Mouse (Mus musculus) macrophage (primary cell): ENCODE measurements around the gene Gskip. TPM values are rescaled to one million over a fixed set of nuclear protein-coding genes. Genes with fewer than 3 reads are reported as not detected.

ENCODE experiments used
- H3K27ac ChIP-seq: fragments of 350-480 bp; formaldehyde crosslinking; 2 replicates; pipeline ENCODE4 v1.9.0; 2021
- H3K36me3 ChIP-seq: fragments of 350-480 bp; formaldehyde crosslinking; 2 replicates; pipeline ENCODE4 v1.9.0; 2021; ENCODE audit errors: inconsistent target
- H3K4me3 ChIP-seq: fragments of 350-480 bp; formaldehyde crosslinking; 2 replicates; pipeline ENCODE4 v1.9.0; 2021; ENCODE audit errors: inconsistent target
- H3K79me2 ChIP-seq: fragments of 350-480 bp; formaldehyde crosslinking; 2 replicates; pipeline ENCODE4 v1.9.0; 2021; ENCODE audit errors: inconsistent target
- WGBS: methylation state at CpG from one replicate; pipeline ENCODE4 v1.1.7; 2026; ENCODE audit warnings: inconsistent platforms; ENCODE audit not compliant: missing documents; 5-methylcytosine and 5-hydroxymethylcytosine counted together
- polyA plus RNA-seq: library from polyadenylated mRNA; stranded (reverse); fragments of 250-400 nt; gene quantifications from 3 replicates; pipeline ENCODE4 v1.2.4, GENCODE M21; 2018; ENCODE audit warnings: inconsistent platforms

Gskip gene
- polyA plus RNA-seq, 1 experiment from 2014 or later = 14.1 TPM

- 96% methylated on average over 7 of the region's 7 CpGs for WGBS
- H3K4me3 ChIP-seq = no peak overlapping the region
- H3K79me2 ChIP-seq = no peaks in the 10 kb centered on the region; the same call in 1 of the 2 replicates
- peaks cover 13% of the 10 kb centered on the region; the same call in 1 of the 2 replicates for H3K36me3 ChIP-seq
- H3K27ac ChIP-seq = no peak overlapping the region
These were observed 11.2 kb downstream of the Gskip start for GRCm38 (mm10) chr12:105695848-105696247.

GRCm38 (mm10) chr12:105697104-105697780 lies 12.6 kb downstream of the Gskip start:
- WGBS = 94% methylated on average over 8 of the region's 8 CpGs
- Histone ChIP-seq H3K4me3 (no peak overlapping the region), H3K79me2 (no peaks in the 10 kb centered on the region; the same call in 1 of the 2 replicates), H3K27ac (no peak overlapping the region), H3K36me3 (peaks cover 13% of the 10 kb centered on the region; the same call in 1 of the 2 replicates)

DNA sequence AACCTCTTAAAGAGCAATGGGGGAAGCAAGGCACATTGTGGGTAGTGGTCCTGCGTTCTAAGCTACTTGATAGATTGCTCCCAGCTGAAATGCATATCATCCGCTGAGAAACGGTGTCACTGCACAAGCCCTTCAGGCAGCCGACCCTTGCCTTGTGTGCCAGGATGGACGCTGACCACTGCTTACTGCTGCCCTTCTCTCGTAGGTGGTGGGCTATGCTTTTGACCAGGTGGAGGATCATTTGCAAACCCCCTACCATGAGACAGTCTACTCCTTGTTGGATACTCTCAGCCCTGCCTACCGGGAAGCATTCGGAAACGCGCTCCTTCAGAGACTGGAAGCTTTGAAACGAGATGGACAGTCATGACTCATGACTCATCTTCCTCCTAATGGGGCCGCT lies 15.8 kb downstream of the Gskip start:
- Histone ChIP-seq H3K27ac (no peak overlapping the region), H3K79me2 (no peaks in the 10 kb centered on the region; the same call in 1 of the 2 replicates), H3K36me3 (peaks cover 13% of the 10 kb centered on the region; the same call in 1 of the 2 replicates), H3K4me3 (no peak overlapping the region)
- 92% methylated on average over 12 of the region's 12 CpGs for WGBS

DNA sequence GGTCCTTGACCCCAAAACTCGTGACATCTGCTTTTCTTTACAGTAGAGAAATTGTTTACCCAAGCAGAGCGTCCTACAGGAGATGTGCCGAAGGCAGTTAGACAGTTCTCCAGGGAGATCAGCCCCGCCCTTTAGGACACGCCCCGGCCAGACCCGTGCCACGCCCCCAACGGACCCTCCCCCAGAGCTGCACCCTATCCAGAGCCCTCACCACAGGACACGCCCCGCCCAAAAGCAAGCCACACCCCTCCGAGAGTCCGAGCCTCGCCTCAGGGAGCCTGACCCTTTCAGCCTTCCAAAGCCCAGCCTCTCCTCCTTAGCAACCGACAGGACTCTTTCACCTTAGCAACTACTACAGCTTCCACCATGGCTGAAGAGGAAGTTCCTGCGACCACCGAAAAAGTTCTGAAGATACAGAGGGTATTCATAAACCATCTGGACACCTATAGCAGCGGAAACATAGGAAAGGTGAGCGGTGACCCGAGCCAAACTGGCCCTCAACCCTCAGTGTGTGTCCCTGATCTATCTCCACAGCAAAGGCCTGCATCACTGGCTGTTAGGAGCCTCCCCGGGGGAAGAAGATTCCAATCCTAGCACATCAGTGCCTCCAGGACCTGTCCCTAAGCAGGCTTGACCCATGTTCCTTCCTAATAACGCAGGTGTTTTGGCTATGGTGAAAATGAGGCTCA lies 21.3 kb downstream of the Gskip start, which contains the start of gene Ak7:
Gene Ak7, plus strand, starts transcription at position 178 of the 689 bp plus-strand sequence.
- no peak within 1 kb of the TSS for H3K27ac ChIP-seq
- H3K79me2 ChIP-seq = no peaks in the 10 kb centered on the region
- peaks cover 6% of the 10 kb centered on the region; the same call in 1 of the 2 replicates for H3K36me3 ChIP-seq
- 18% methylated on average over 22 of the region's 22 CpGs for WGBS
- no peak within 1 kb of the TSS for H3K4me3 ChIP-seq

GRCm38 (mm10) chr12:105718616-105719015 lies 34.0 kb downstream of the Gskip start:
- Histone ChIP-seq H3K27ac (no peak overlapping the region), H3K36me3 (no peaks in the 10 kb centered on the region), H3K4me3 (no peak overlapping the region), H3K79me2 (no peaks in the 10 kb centered on the region)
- WGBS = 47% methylated on average over 17 of the region's 17 CpGs

- H3K27ac ChIP-seq = no peak overlapping the region
- H3K36me3 ChIP-seq = no peaks in the 10 kb centered on the region
- 59% methylated on average over 3 of the region's 3 CpGs for WGBS
- no peaks in the 10 kb centered on the region for H3K79me2 ChIP-seq
- no peak overlapping the region for H3K4me3 ChIP-seq
These were observed 35.6 kb downstream of the Gskip start for GRCm38 (mm10) chr12:105720196-105720595.

GRCm38 (mm10) chr12:105721452-105722132 lies 37.0 kb downstream of the Gskip start:
- H3K27ac ChIP-seq = no peak overlapping the region
- no peaks in the 10 kb centered on the region for H3K36me3 ChIP-seq
- WGBS = 71% methylated on average over 14 of the region's 14 CpGs
- no peak overlapping the region for H3K4me3 ChIP-seq
- H3K79me2 ChIP-seq = no peaks in the 10 kb centered on the region

DNA sequence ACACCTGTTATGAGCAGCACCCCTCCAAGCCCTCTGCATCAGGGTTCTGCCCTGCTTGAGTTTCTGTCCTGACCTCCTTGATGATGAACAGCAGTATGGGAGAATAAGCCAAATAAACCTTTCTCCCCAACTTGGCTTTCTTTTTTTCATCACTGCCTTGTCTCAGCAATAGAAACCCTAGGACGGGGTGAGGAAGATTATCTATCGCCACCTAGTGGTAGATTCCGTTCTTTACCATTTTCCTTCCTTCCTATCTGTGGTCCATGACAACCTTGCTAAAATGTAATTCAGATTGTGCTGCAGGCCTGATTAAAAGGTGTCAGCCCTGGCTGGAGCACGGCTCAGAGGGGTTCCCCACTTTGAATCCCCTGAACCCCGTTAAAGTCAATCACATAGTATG lies 38.0 kb downstream of the Gskip start:
- Histone ChIP-seq H3K27ac (no peak overlapping the region), H3K4me3 (no peak overlapping the region), H3K36me3 (no peaks in the 10 kb centered on the region), H3K79me2 (no peaks in the 10 kb centered on the region)
- 4% methylated on average over 5 of the region's 5 CpGs for WGBS

DNA sequence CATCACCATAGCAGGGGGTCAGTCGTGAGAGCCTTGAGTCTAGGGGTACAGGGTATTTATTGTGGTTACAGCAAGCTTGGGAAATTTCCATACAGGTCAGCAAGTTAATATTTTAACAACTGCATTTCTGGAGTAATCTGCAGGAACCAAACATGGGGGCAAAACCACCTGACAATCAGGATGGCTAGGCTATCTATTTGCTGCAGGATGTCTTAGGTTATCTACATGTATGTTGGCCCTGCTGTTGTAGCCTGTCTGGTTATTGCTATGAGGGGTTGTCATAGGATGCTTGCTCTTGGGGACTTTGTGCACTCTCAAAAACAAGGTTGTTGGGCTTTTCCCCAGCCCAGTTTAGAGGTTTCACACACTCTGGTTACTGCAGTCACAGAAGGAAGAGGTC lies 40.0 kb downstream of the Gskip start:
- Histone ChIP-seq H3K4me3 (no peak overlapping the region), H3K36me3 (no peaks in the 10 kb centered on the region), H3K27ac (no peak overlapping the region), H3K79me2 (no peaks in the 10 kb centered on the region)
- WGBS = 27% methylated on average over 1 of the region's 1 CpGs

- H3K27ac ChIP-seq = no peak overlapping the region
These were observed 41.1 kb downstream of the Gskip start for GRCm38 (mm10) chr12:105725736-105726135.

GRCm38 (mm10) chr12:105727268-105727667 lies 42.6 kb downstream of the Gskip start:
- H3K27ac ChIP-seq = no peak overlapping the region

More at GRCm38 (mm10) chr12:105725736-105726135, 41.1 kb downstream of the Gskip start:
- Histone ChIP-seq H3K4me3 (no peak overlapping the region), H3K36me3 (no peaks in the 10 kb centered on the region), H3K79me2 (no peaks in the 10 kb centered on the region)
- WGBS = 87% methylated on average over 13 of the region's 13 CpGs

DNA sequence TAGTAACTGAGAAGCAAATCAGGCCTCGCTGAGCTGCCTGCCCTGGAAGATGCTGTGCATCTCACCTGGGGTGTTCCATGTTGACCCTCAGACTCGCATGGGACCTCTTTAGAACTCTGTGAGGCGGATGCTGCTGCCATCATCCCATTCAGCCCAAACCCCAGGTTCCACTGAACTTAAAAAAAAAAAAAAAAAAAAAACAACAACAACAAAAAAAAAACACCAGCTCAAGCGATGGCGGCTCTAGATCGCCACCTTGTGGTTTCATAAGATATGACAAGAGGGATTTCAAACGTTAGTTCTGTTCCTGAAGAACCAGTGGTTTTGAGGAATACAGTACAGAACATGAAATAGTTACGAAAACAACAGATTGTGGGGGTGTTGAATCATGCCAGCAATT lies 43.3 kb downstream of the Gskip start:
- no peak overlapping the region for H3K27ac ChIP-seq
- no peaks in the 10 kb centered on the region for H3K79me2 ChIP-seq
- WGBS = 37% methylated on average over 8 of the region's 8 CpGs
- no peaks in the 10 kb centered on the region for H3K36me3 ChIP-seq
- H3K4me3 ChIP-seq = no peak overlapping the region

More at GRCm38 (mm10) chr12:105727268-105727667, 42.6 kb downstream of the Gskip start:
- WGBS = 43% methylated on average over 2 of the region's 3 CpGs
- Histone ChIP-seq H3K4me3 (no peak overlapping the region), H3K36me3 (no peaks in the 10 kb centered on the region), H3K79me2 (no peaks in the 10 kb centered on the region)

DNA sequence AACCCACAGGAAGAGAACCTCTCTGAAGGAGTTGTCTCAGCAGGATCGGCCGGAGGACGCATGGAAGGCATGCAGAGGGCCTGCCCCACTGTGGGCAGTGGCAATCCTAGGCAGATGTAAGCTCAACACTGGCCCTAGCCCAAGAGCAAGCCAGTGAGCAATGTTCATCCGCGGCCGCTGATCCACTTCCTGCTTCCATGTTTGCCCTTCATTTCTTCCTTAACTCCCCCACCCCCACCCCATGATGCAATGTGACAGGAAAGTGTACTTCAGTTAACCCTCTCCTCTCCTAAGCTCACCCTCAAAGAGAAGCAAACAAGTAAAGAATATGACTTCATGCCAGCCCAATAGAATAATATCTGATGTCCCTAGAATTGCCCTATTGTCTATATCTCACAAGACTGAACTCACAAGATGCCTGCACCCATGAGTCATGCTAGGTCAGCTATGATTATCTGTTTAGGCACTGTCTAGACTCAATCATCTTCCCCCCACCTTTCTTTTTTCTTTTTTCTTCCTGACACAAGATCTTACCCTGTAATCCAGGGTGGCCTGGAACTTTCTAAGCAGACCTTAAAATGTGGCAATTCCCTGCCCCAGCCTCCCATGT lies 46.3 kb downstream of the Gskip start:
- 60% methylated on average over 6 of the region's 6 CpGs for WGBS
- Histone ChIP-seq H3K4me3 (no peak overlapping the region), H3K79me2 (no peaks in the 10 kb centered on the region), H3K27ac (no peak overlapping the region), H3K36me3 (no peaks in the 10 kb centered on the region)

DNA sequence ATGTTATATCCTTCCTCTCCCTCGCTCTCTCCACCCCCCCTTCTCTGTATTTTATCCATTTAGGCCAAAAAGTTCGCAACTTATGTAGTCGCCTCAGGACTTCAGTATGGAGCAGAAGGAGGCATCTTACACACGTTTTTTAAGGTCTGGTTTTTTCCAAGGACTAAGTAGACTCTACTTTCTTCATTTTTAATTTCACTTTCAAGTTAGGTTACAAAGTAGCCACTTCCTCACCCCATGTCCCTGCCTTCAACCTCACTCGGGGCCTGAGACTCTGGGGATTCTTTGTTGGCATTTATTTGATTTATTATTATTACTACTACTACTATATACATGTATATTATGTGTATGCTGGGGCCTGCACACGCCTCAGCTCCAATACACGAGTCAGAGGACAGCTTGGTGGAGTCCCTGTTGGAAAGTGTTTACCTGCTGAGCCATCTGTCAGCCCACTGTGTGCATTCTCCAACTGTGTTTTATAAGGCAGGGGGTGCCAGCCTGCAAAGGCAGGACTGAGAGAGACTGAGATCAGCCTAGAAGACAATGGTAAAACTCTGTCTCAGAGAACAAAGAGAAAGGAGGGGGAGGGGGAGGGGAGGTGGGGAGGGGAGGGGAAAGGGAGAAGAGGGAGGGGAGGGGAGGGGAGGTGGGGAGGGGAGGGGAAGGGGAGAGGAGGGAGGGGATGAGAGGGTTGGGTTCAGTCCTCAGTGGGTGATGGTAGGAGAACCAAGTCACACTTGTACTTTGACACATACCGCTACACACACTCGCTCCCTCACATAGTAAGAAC lies 48.9 kb downstream of the Gskip start:
- 45% methylated on average over 7 of the region's 9 CpGs for WGBS
- Histone ChIP-seq H3K4me3 (no peak overlapping the region), H3K79me2 (no peaks in the 10 kb centered on the region), H3K36me3 (no peaks in the 10 kb centered on the region), H3K27ac (no peak overlapping the region)
